Mouse (Mus musculus): ENCODE measurements around the gene Obscn. TPM values are rescaled to one million over a fixed set of nuclear protein-coding genes. Genes with fewer than 3 reads are reported as not detected.

Gene Obscn
- total RNA-seq (2012; rRNA removed) (0.13 and 0.17 TPM in 2 replicates), total RNA-seq (2014; rRNA removed) (0.08 and 0.13 TPM in 2 replicates), polyA plus RNA-seq (2012; ENCODE audit: insufficient read length, low read depth) (0.09 and 0.14 TPM in 2 replicates)

DNA sequence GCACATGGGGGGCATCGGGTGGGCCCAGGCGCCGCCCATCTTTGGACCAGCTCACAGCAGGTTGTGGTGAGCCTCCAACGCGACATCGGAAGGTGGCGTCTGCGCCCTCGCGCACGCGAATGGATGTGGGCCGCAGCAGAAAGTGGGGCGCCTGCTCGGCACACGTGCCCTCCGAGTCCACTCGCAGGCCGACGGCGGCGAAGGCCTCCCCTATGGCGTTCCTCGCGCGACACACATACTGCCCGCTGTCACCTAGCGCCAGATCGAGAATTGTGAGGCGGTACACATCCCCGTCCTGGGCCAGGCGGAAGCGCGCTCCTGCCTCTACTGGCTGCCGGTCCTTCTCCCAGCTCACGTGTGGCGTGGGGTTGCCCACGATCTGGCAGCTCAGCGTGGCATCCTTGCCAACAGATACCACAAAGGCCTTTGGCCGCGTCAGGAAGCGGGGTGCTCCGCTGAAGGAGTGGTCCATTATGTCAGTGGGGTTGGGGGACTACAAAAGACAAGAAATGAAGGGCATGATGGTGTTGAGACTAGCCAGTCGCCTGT is at the start of gene Obscn:
Gene Obscn (minus strand): TSS at position 499 of the 549 bp plus-strand sequence.
- TF ChIP-seq USF2 (conservative IDR thresholded peaks at IDR 0.05; ENCODE audit: low read depth, low read length) (no peak), MYC (IDR thresholded peaks at IDR 0.05; ENCODE audit: low read depth, low read length) (no peak), USF1 (IDR thresholded peaks at IDR 0.05; ENCODE audit: low read depth, low read length) (no peak), JUN (IDR thresholded peaks at IDR 0.05; ENCODE audit: insufficient read depth, low read depth, low read length) (no peak), EP300 (IDR thresholded peaks at IDR 0.05; ENCODE audit: low read length) (no peak), NELFE (IDR thresholded peaks at IDR 0.05; ENCODE audit: low read depth, low read length) (no peak), TCF12 (IDR thresholded peaks at IDR 0.05; ENCODE audit: low read depth, low read length) (no peak), ELF1 (IDR thresholded peaks at IDR 0.05; ENCODE audit: low read depth, low read length) (no peak), TBP (conservative IDR thresholded peaks at IDR 0.05; ENCODE audit: low read depth, low read length) (no peak), GABPA (IDR thresholded peaks at IDR 0.05; ENCODE audit: insufficient replicate concordance, low read depth, low read length) (no peak), CHD2 (IDR thresholded peaks at IDR 0.05; ENCODE audit: low read length) (no peak), SIN3A (IDR thresholded peaks at IDR 0.05; ENCODE audit: low read length) (no peak)

DNA sequence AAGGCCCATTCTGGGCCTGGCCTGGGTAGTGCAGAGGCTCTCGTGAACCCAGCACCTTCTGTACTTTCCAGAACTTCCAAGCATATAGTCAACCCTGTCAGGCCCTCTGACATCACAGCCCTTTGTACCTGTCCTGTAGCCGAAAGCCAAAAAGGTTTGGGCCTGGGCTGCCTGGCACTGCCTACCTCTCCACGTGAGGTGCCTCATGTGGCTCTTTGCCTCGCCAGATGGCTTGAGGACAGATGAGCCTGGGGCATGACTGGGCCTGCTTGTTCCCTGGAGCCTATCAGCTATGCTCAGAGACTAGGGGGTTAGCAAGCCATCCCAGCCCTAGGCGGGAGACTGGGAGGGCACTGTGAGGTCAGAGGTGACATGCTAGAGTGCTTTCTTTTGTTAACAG is 49.3 kb upstream of the Obscn start:
- no peak overlapping the region for H3K4me2 ChIP-seq (ENCODE audit: insufficient read depth, low read depth, poor library complexity, severe bottlenecking)
- dilution Hi-C loops (cut with MboI; ENCODE audit: extremely low pct_ligation_motif_present, extremely low pct_unique_long_range_greater_than_20kb, low sequenced_read_pairs) = no loop called here
- H3K9ac ChIP-seq (ENCODE audit: insufficient read depth, low read depth) = no peak overlapping the region
- in situ Hi-C loops (cut with MboI; ENCODE audit: low pct_ligation_motif_present, low pct_unique_long_range_greater_than_20kb, low sequenced_read_pairs) = loop anchor here (5.0 kb wide), 1 partner anchor 83 kb away; no protein-coding TSS in a partner anchor
- no peak overlapping the region for H3K27ac ChIP-seq (ENCODE audit: insufficient read depth, low read depth)
- no peak overlapping the region for H3K4me3 ChIP-seq (replicated peaks in 1 of 3; ENCODE audit: low read depth in 2 of 3, low read length in 2 of 3, poor library complexity in 1 of 3)
- no peak for TF ChIP-seq CHD1 (IDR thresholded peaks at IDR 0.05; ENCODE audit: low read depth, low read length)
- no peak for TF ChIP-seq POLR2A (IDR thresholded peaks at IDR 0.05; ENCODE audit: low read depth, low read length)
- TF ChIP-seq MAX (IDR thresholded peaks at IDR 0.05; ENCODE audit: low read length) = no peak
- TF ChIP-seq HCFC1 (IDR thresholded peaks at IDR 0.05; ENCODE audit: low read depth, low read length) = no peak
- TF ChIP-seq JUN (IDR thresholded peaks at IDR 0.05; ENCODE audit: insufficient read depth, low read depth, low read length) = no peak
- TF ChIP-seq IRF4 (IDR thresholded peaks at IDR 0.05; ENCODE audit: low read depth, low read length) = no peak
- TF ChIP-seq MAFK (IDR thresholded peaks at IDR 0.05; ENCODE audit: insufficient replicate concordance, low read length) = no peak
- TF ChIP-seq PAX5 (IDR thresholded peaks at IDR 0.05; ENCODE audit: low read length) = no peak
- TF ChIP-seq MAZ (IDR thresholded peaks at IDR 0.05; ENCODE audit: low read depth, low read length) = no peak
- TF ChIP-seq TCF12 (IDR thresholded peaks at IDR 0.05; ENCODE audit: low read depth, low read length) = no peak
- no peak for TF ChIP-seq USF2 (conservative IDR thresholded peaks at IDR 0.05; ENCODE audit: low read depth, low read length)
- TF ChIP-seq TBP (conservative IDR thresholded peaks at IDR 0.05; ENCODE audit: low read depth, low read length) = no peak
- no peak for TF ChIP-seq NELFE (IDR thresholded peaks at IDR 0.05; ENCODE audit: low read depth, low read length)
- TF ChIP-seq ZC3H11A (IDR thresholded peaks at IDR 0.05; ENCODE audit: low read depth, low read length) = no peak
- no peak for TF ChIP-seq ZNF384 (IDR thresholded peaks at IDR 0.05; ENCODE audit: low read depth, low read length)
- no peak for TF ChIP-seq ETS1 (conservative IDR thresholded peaks at IDR 0.05; ENCODE audit: low read depth, low read length)
- no peak for TF ChIP-seq NRF1 (IDR thresholded peaks at IDR 0.05; ENCODE audit: low read depth, low read length)
- no peak for TF ChIP-seq RAD21 (IDR thresholded peaks at IDR 0.05; ENCODE audit: low read depth, low read length)
- no peaks in the 10 kb centered on the region for H3K79me2 ChIP-seq (replicated peaks; ENCODE audit: control insufficient read depth, extremely low read depth, insufficient read depth, poor library complexity, severe bottlenecking)
- peaks cover 34 to 85% of the 10 kb centered on the region in 2 experiments for H3K36me3 ChIP-seq (replicated peaks in 1 of 2; ENCODE audit: control insufficient read depth in 1 of 2, insufficient read depth in 1 of 2, low read length in 1 of 2)
- H3K9me3 ChIP-seq (replicated peaks; ENCODE audit: low read length) = no peaks in the 10 kb centered on the region
- no peaks in the 10 kb centered on the region for H3K27me3 ChIP-seq (replicated peaks)
- peaks cover 11 to 38% of the 10 kb centered on the region in 2 experiments for H3K4me1 ChIP-seq (ENCODE audit: control insufficient read depth in 1 of 2, insufficient read depth in 2 of 2)
- no peak for DNase-seq (ENCODE audit: extremely low read depth)

More for the DNA sequence above, at the start of gene Obscn:
- in situ Hi-C loops (cut with MboI; ENCODE audit: low pct_ligation_motif_present, low pct_unique_long_range_greater_than_20kb, low sequenced_read_pairs) (loop anchor here (5.0 kb wide), 1 partner anchor 34 kb away; no protein-coding TSS in a partner anchor), dilution Hi-C loops (cut with MboI; ENCODE audit: extremely low pct_ligation_motif_present, extremely low pct_unique_long_range_greater_than_20kb, low sequenced_read_pairs) (no loop called here)
- Histone ChIP-seq H3K27me3 (replicated peaks) (peaks cover 29% of the 10 kb centered on the region), H3K4me2 (ENCODE audit: insufficient read depth, low read depth, poor library complexity, severe bottlenecking) (no peak within 1 kb of the TSS), H3K9me3 (replicated peaks; ENCODE audit: low read length) (peaks cover 19% of the 10 kb centered on the region), H3K9ac (ENCODE audit: insufficient read depth, low read depth) (no peak within 1 kb of the TSS), H3K4me3 (replicated peaks in 1 of 3; ENCODE audit: low read depth in 2 of 3, low read length in 2 of 3, poor library complexity in 1 of 3) (no peak within 1 kb of the TSS), H3K79me2 (replicated peaks; ENCODE audit: control insufficient read depth, extremely low read depth, insufficient read depth, poor library complexity, severe bottlenecking) (no peaks in the 10 kb centered on the region), H3K36me3 (replicated peaks in 1 of 2; ENCODE audit: control insufficient read depth in 1 of 2, insufficient read depth in 1 of 2, low read length in 1 of 2) (no peaks in the 10 kb centered on the region), H3K4me1 (ENCODE audit: control insufficient read depth in 1 of 2, insufficient read depth in 2 of 2) (peaks cover 24 to 33% of the 10 kb centered on the region in 2 experiments), H3K27ac (ENCODE audit: insufficient read depth, low read depth) (no peak within 1 kb of the TSS)
- no peak for DNase-seq (ENCODE audit: extremely low read depth)
